Comparison of ENCODE assay signal across 8 mouse cellular contexts in genomic region chr10:79945507-79946234, GRCm38 (mm10). TPM values are rescaled to one million over a fixed set of nuclear protein-coding genes. Genes with fewer than 3 reads are reported as not detected.
DNase-seq lines count a peak whose midpoint lies in the region; ATAC-seq and TF ChIP-seq lines count a peak whose summit lies in the region.

No protein-coding gene starts in this region.

- 16% methylated on average over 16 of the region's 16 CpGs for WGBS in embryonic facial prominence, embryonic 11.5 days

- H3K27me3 ChIP-seq in G1E (ENCODE audit: insufficient read depth, low read length): no peaks in the 10 kb centered on the region
- H3K27me3 ChIP-seq in embryonic facial prominence, embryonic 11.5 days (ENCODE audit: control insufficient read depth, insufficient read depth, low read length): no peaks in the 10 kb centered on the region

- peak overlapping the region; percentile 62; the same call in 1 of the 2 replicates for H3K4me3 ChIP-seq in G1E (ENCODE audit: low read depth, low read length)
- 0 out of 2 replicates have a peak overlapping the region, but pooled peaks have one; percentile 5 for H3K4me3 ChIP-seq in embryonic facial prominence, embryonic 11.5 days (ENCODE audit: low read depth, low read length)

- H3K4me2 ChIP-seq in embryonic facial prominence, embryonic 11.5 days (ENCODE audit: low read depth, low read length): no peak overlapping the region; the same call in 1 of the 2 replicates

- H3K9ac ChIP-seq in embryonic facial prominence, embryonic 11.5 days (replicated peaks; ENCODE audit: low read length): peak overlapping the region; percentile 40

- H3K27ac ChIP-seq in embryonic facial prominence, embryonic 11.5 days (replicated peaks; ENCODE audit: low read depth, low read length): peak overlapping the region; percentile 59

- H3K4me1 ChIP-seq in G1E (ENCODE audit: insufficient read depth, low read depth, low read length): peaks cover 82% of the 10 kb centered on the region
- H3K4me1 ChIP-seq in embryonic facial prominence, embryonic 11.5 days (ENCODE audit: control insufficient read depth, insufficient read depth, low read length): peaks cover 14% of the 10 kb centered on the region

- peaks cover 98% of the 10 kb centered on the region for H3K36me3 ChIP-seq in G1E (replicated peaks)
- H3K36me3 ChIP-seq in embryonic facial prominence, embryonic 11.5 days (replicated peaks; ENCODE audit: control insufficient read depth, insufficient read depth, low read depth, low read length): peaks cover 2% of the 10 kb centered on the region; the same call in 1 of the 2 replicates

- peak; percentile 45 for DNase-seq in G1E (ENCODE audit: low spot score)
- peak; percentile 77 for DNase-seq in embryonic facial prominence, embryonic 11.5 days (ENCODE audit: low spot score)
- peak; percentile 75 for DNase-seq in kidney, adult 9 months
- DNase-seq in lung, postnatal 25 days (ENCODE audit: low spot score): peak; percentile 47
- no peak for DNase-seq in layer of hippocampus, adult 8-10 months (ENCODE audit: low spot score in 2 of 2)
- no peak for DNase-seq in thymus, postnatal 4 days
- DNase-seq in layer of hippocampus, adult 9-11 months: no peak
- DNase-seq in testis, postnatal 14 days (ENCODE audit: low spot score): no peak

- H3K9me3 ChIP-seq in G1E (replicated peaks): no peaks in the 10 kb centered on the region
- H3K9me3 ChIP-seq in embryonic facial prominence, embryonic 11.5 days (replicated peaks; ENCODE audit: control insufficient read depth, low read length): no peaks in the 10 kb centered on the region

- TF ChIP-seq CTCF in G1E (IDR thresholded peaks at IDR 0.05; ENCODE audit: low read depth, low read length): no peak

- ATAC-seq in G1E (ENCODE audit: extremely low read depth, insufficient number of reproducible peaks, low FRiP score, poor library complexity, severe bottlenecking): 0 out of 2 replicates have a peak, but pooled peaks have one; percentile 18
- peak; percentile 54; the same call in 1 of the 2 replicates for ATAC-seq in embryonic facial prominence, embryonic 11.5 days (replicated peaks; ENCODE audit: insufficient number of reproducible peaks, low FRiP score, low TSS enrichment, low read depth)

RNA-seq across cellular contexts. Expression of gene Wdr18, which starts 14.3 kb away (rescaled TPM):
- total RNA-seq in G1E (2014; fragmentation: Nextera tagmentation): 28.5 and 37.3 TPM in 2 replicates
- 34.4 and 34.6 TPM in 2 replicates for total RNA-seq in G1E (2017)
- polyA plus RNA-seq in G1E (2012): 69.0 and 69.5 TPM in 2 replicates
- polyA plus RNA-seq in embryonic facial prominence, embryonic 11.5 days (2014; fragmentation: Nextera tagmentation; extraction: Ambion mirVana): 118 and 123 TPM in 2 replicates
- total RNA-seq in layer of hippocampus, adult 8-10 months (2022): 10 to 100 TPM; 42.9 to 50.8 (median 48.6) TPM

RNA-seq across cellular contexts. Expression of gene Arid3a, which starts 18.8 kb away (rescaled TPM):
- total RNA-seq in G1E (2014; fragmentation: Nextera tagmentation) (35.4 and 41.3 TPM in 2 replicates), G1E (2017) (32.8 and 35.1 TPM in 2 replicates)
- polyA plus RNA-seq in G1E (2012): 164 and 202 TPM in 2 replicates
- polyA plus RNA-seq in embryonic facial prominence, embryonic 11.5 days (2014; fragmentation: Nextera tagmentation; extraction: Ambion mirVana): 5.0 and 5.2 TPM in 2 replicates
- 10 to 100 TPM in 1 of 4 experiments, 1 to 10 TPM in 3; 6.6 to 11.8 (median 7.5) TPM for total RNA-seq in layer of hippocampus, adult 8-10 months (2022)

RNA-seq across cellular contexts. Expression of gene R3hdm4, which starts 24.7 kb away (rescaled TPM):
- total RNA-seq in G1E (2014; fragmentation: Nextera tagmentation) (118 and 134 TPM in 2 replicates), G1E (2017) (35.0 and 35.8 TPM in 2 replicates)
- polyA plus RNA-seq in G1E (2012): 185 and 203 TPM in 2 replicates
- polyA plus RNA-seq in embryonic facial prominence, embryonic 11.5 days (2014; fragmentation: Nextera tagmentation; extraction: Ambion mirVana): 116 and 122 TPM in 2 replicates
- total RNA-seq in layer of hippocampus, adult 8-10 months (2022): 100 to 1,000 TPM; 340 to 392 (median 347) TPM

RNA-seq across cellular contexts. Expression of gene Grin3b, which starts 24.8 kb away (rescaled TPM):
- total RNA-seq in G1E (2014; fragmentation: Nextera tagmentation) (0.60 TPM in 1 of 2 replicates, not detected in the other), G1E (2017) (0.44 TPM in 1 of 2 replicates, not detected in the other)
- 0.07 and 0.10 TPM in 2 replicates for polyA plus RNA-seq in G1E (2012)
- 0.21 and 0.22 TPM in 2 replicates for polyA plus RNA-seq in embryonic facial prominence, embryonic 11.5 days (2014; fragmentation: Nextera tagmentation; extraction: Ambion mirVana)
- total RNA-seq in layer of hippocampus, adult 8-10 months (2022): under 1 TPM in 2 of 4 experiments, not detected in 2; 0.19 to 0.20 TPM

RNA-seq across cellular contexts. Expression of gene Kiss1r, which starts 28.9 kb away (rescaled TPM):
- total RNA-seq in G1E (2014; fragmentation: Nextera tagmentation) (0.30 and 0.39 TPM in 2 replicates), G1E (2017) (0.33 and 0.93 TPM in 2 replicates)
- polyA plus RNA-seq in G1E (2012): 0.33 and 0.56 TPM in 2 replicates
- polyA plus RNA-seq in embryonic facial prominence, embryonic 11.5 days (2014; fragmentation: Nextera tagmentation; extraction: Ambion mirVana): 0.48 and 0.75 TPM in 2 replicates
- 1 to 10 TPM; 6.3 to 8.3 (median 7.6) TPM for total RNA-seq in layer of hippocampus, adult 8-10 months (2022)

Comparison
In these comparisons a context has a peak if more than half of its experiments do, and no peak if none do; other contexts are left out.
1. DNase-seq: peak in G1E (single experiment), embryonic facial prominence, embryonic 11.5 days (single experiment), kidney, adult 9 months (single experiment) and lung, postnatal 25 days (single experiment); none in layer of hippocampus, adult 8-10 months (0 of 2), thymus, postnatal 4 days (single experiment), layer of hippocampus, adult 9-11 months (single experiment) and testis, postnatal 14 days (single experiment).